ENCODE assay signal across 11 mouse cellular contexts in genomic region chr13:44305134-44305991, GRCm38 (mm10).
A peak's percentile ranks its signal among the peaks of the same experiment; 100 is the strongest.
DNase-seq lines count a peak whose midpoint lies in the region; ATAC-seq and TF ChIP-seq lines count a peak whose summit lies in the region.
"Had no signal": no experiment of that assay in that cellular context is flagged by ENCODE, and none has a peak within 500 bp of the region (broad histone marks: within the 10 kb centered on the region; RNA-seq: fewer than 3 reads in every experiment).

No protein-coding gene starts in this region.

- no peaks in the 10 kb centered on the region for H3K9me3 ChIP-seq in hindbrain, embryonic 13.5 days
- H3K9me3 ChIP-seq: hindbrain, embryonic 15.5 days; stomach, embryonic 15.5 days had no signal

- H3K4me1 ChIP-seq in bone marrow, adult 2 months (ENCODE audit: control insufficient read depth, insufficient read depth, low read length) = no peaks in the 10 kb centered on the region; the same call in 1 of the 2 replicates
- H3K4me1 ChIP-seq in hindbrain, embryonic 13.5 days (replicated peaks) = no peaks in the 10 kb centered on the region
- H3K4me1 ChIP-seq: hindbrain, embryonic 15.5 days; stomach, embryonic 15.5 days had no signal

- TF ChIP-seq CTCF in gastrocnemius, adult 2 months (IDR thresholded peaks at IDR 0.05) = peak; percentile 28; the same call in 1 of the 2 replicates
- peak; percentile 64 for TF ChIP-seq CTCF in bone marrow, adult 2 months (IDR thresholded peaks at IDR 0.05; ENCODE audit: control insufficient read depth, insufficient read depth, low read length)

- no peak overlapping the region for H3K4me3 ChIP-seq in gastrocnemius, adult 2 months
- no peak overlapping the region for H3K4me3 ChIP-seq in bone marrow, adult 2 months (replicated peaks; ENCODE audit: control insufficient read depth, low read depth, low read length)
- no peak overlapping the region for H3K4me3 ChIP-seq in hindbrain, embryonic 13.5 days
- H3K4me3 ChIP-seq: erythroblast, embryonic 14.5 days; hindbrain, embryonic 15.5 days; stomach, embryonic 15.5 days had no signal

- no peak overlapping the region for H3K4me2 ChIP-seq in hindbrain, embryonic 13.5 days
- H3K4me2 ChIP-seq: hindbrain, embryonic 15.5 days; stomach, embryonic 15.5 days had no signal

- H3K36me3 ChIP-seq in hindbrain, embryonic 13.5 days = no peaks in the 10 kb centered on the region
- H3K36me3 ChIP-seq: hindbrain, embryonic 15.5 days; stomach, embryonic 15.5 days had no signal

- 41% methylated on average over 9 of the region's 9 CpGs for WGBS in bone marrow, adult 2 months
- 78% methylated on average over 9 of the region's 9 CpGs for WGBS in hindbrain, embryonic 13.5 days

- intact Hi-C loops in gastrocnemius, adult 2 months (cut with DNase I) = loop anchor here (5.0 to 10.0 kb wide), 2 partner anchors 102 to 529 kb away; no protein-coding TSS in a partner anchor
- intact Hi-C loops in left cerebral cortex, postnatal 25 days (cut with DNase I) = no loop called here

- H3K9ac ChIP-seq in hindbrain, embryonic 13.5 days = no peak overlapping the region
- H3K9ac ChIP-seq: hindbrain, embryonic 15.5 days; stomach, embryonic 15.5 days had no signal

- no peak for TF ChIP-seq POLR2A in bone marrow, adult 2 months (IDR thresholded peaks at IDR 0.05; ENCODE audit: borderline replicate concordance, control insufficient read depth, low read depth, low read length)

- no peak for ATAC-seq in hindbrain, embryonic 13.5 days (ENCODE audit: low FRiP score)

- H3K27me3 ChIP-seq in hindbrain, embryonic 13.5 days = no peaks in the 10 kb centered on the region
- H3K27me3 ChIP-seq: hindbrain, embryonic 15.5 days; stomach, embryonic 15.5 days had no signal

- peak overlapping the region; percentile 95 for H3K27ac ChIP-seq in gastrocnemius, adult 2 months
- no peak overlapping the region for H3K27ac ChIP-seq in bone marrow, adult 2 months (ENCODE audit: control insufficient read depth, insufficient read depth, low read depth, low read length, poor library complexity)
- no peak overlapping the region for H3K27ac ChIP-seq in hindbrain, embryonic 13.5 days
- H3K27ac ChIP-seq: hindbrain, embryonic 15.5 days; stomach, embryonic 15.5 days had no signal

- peak; percentile 46 for DNase-seq in gastrocnemius, adult 2 months
- DNase-seq in gastrocnemius, adult 18-20 months (ENCODE audit: low spot score) = no peak
- DNase-seq in A20 (ENCODE audit: low read depth, low spot score) = peak; percentile 61
- peak; percentile 56 for DNase-seq in naive thymus-derived CD4-positive, alpha-beta T cell, adult 2 months (ENCODE audit: low read depth)
- no peak for DNase-seq in left cerebral cortex, postnatal 25 days (ENCODE audit: low spot score in 2 of 2)
- DNase-seq in right cerebral cortex, adult 18-20 months = no peak

Comparison
In these comparisons a context has a peak if more than half of its experiments do, and no peak if none do; other contexts are left out.
1. DNase-seq: peak in gastrocnemius, adult 2 months (single experiment), A20 (single experiment) and naive thymus-derived CD4-positive, alpha-beta T cell, adult 2 months (single experiment); none in gastrocnemius, adult 18-20 months (single experiment), left cerebral cortex, postnatal 25 days (0 of 2) and right cerebral cortex, adult 18-20 months (single experiment).